Mouse (Mus musculus) liver, embryonic 15.5 days (tissue): ENCODE measurements around the gene Rftn1. TPM values are rescaled to one million over a fixed set of nuclear protein-coding genes. Genes with fewer than 3 reads are reported as not detected.

Source experiments
- ATAC-seq: fragments of 200-750 bp; cut with Nextera tagmentation; 2 replicates; pipeline ENCODE4 v1.8.0; 2017; ENCODE audit warnings: moderate number of reproducible peaks, mild to moderate bottlenecking, moderate library complexity; ENCODE audit not compliant: insufficient read depth
- H3K27ac ChIP-seq: fragments of 300-500 bp; sonication (generic); replicated peaks from 2 replicates; pipeline ENCODE4 v1.5.1; 2015; ENCODE audit warnings: mild to moderate bottlenecking, inconsistent platforms
- H3K27me3 ChIP-seq: fragments of 300-500 bp; sonication (generic); 2 replicates; pipeline ENCODE4 v1.6.1; 2015; ENCODE audit warnings: mild to moderate bottlenecking, inconsistent platforms
- H3K36me3 ChIP-seq: fragments of 300-500 bp; sonication (generic); replicated peaks from 2 replicates; pipeline ENCODE4 v1.6.1; 2015; ENCODE audit warnings: moderate library complexity, mild to moderate bottlenecking, inconsistent platforms
- H3K4me1 ChIP-seq: fragments of 300-500 bp; sonication (generic); replicated peaks from 2 replicates; pipeline ENCODE4 v1.6.1; 2015; ENCODE audit warnings: inconsistent platforms
- H3K4me2 ChIP-seq: fragments of 300-500 bp; sonication (generic); 2 replicates; pipeline ENCODE4 v1.6.1; 2015; ENCODE audit warnings: moderate library complexity, mild to moderate bottlenecking, inconsistent platforms
- H3K4me3 ChIP-seq: fragments of 300-500 bp; sonication (generic); replicated peaks from 2 replicates; pipeline ENCODE4 v1.5.1; 2015; ENCODE audit warnings: mild to moderate bottlenecking, inconsistent platforms
- H3K9ac ChIP-seq: fragments of 300-500 bp; sonication (generic); 2 replicates; pipeline ENCODE4 v1.6.1; 2015; ENCODE audit warnings: moderate library complexity, mild to moderate bottlenecking, inconsistent platforms
- H3K9me3 ChIP-seq: fragments of 300-500 bp; sonication (generic); replicated peaks from 2 replicates; pipeline ENCODE4 v1.6.1; 2016; ENCODE audit warnings: inconsistent platforms
- WGBS: fragments of 180-500 bp; shearing (Covaris S2); methylation state at CpG from one replicate; pipeline ENCODE4 v1.1.7; 2015; ENCODE audit warnings: mixed read lengths; ENCODE audit not compliant: insufficient replicate concordance; 5-methylcytosine and 5-hydroxymethylcytosine counted together
- polyA plus RNA-seq: library from polyadenylated mRNA; unstranded; fragments of >200 nt; fragmentation: Nextera tagmentation; extraction: Ambion mirVana; gene quantifications from 2 replicates; pipeline ENCODE4 v1.2.1, GENCODE M21; 2015

Rftn1 gene
- polyA plus RNA-seq, 1 experiment from 2014 or later, result 3.9 TPM

DNA sequence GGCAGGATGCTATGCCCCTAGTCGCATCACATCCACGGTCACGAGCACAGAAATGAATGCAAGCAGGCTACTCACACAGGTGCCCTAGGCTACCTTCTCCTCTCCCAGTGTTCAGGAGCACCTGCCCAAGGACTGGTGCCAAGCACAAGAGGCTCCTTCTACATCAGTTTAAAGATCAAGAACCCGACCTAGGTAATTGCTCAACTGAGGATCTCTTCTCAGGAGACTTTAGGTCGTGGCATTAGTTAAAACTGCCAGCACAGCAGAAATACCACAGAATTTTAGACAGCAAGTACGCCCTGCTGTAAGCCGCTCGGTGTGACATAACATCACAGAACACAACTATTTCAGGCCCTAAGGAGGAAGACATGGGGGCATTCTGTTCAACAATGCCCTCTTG lies 100.7 kb downstream of the Rftn1 start:
- H3K4me1 ChIP-seq, result no peaks in the 10 kb centered on the region
- H3K27ac ChIP-seq, result no peak overlapping the region
- H3K4me3 ChIP-seq, result no peak overlapping the region
- no peak overlapping the region for H3K9ac ChIP-seq
- H3K27me3 ChIP-seq, result no peaks in the 10 kb centered on the region
- H3K9me3 ChIP-seq, result no peaks in the 10 kb centered on the region
- no peak overlapping the region for H3K4me2 ChIP-seq
- 73% methylated on average over 8 of the region's 8 CpGs for WGBS
- no peak for ATAC-seq
- H3K36me3 ChIP-seq, result no peaks in the 10 kb centered on the region

DNA sequence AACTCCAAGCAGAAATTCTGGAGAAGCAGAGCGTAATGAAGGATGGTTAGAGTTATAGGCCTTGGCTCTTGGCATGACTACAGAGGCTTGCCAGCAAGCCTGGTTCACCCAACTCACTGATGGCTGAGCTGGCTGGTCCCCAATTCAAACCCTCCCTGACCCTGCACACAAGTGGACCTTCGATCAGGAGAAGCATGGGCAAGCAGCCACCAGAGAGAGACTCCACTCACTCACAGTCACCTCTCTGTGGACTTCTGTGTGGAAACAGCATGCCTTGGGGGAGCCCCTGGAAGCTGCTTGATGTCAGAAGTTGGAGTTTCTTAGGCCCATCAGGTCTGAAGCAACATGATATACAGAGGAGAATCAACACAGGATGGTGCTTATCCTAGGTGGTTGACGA lies 102.4 kb downstream of the Rftn1 start:
- H3K9me3 ChIP-seq, result no peaks in the 10 kb centered on the region
- no peak overlapping the region for H3K9ac ChIP-seq
- WGBS, result 74% methylated on average over 3 of the region's 3 CpGs
- no peaks in the 10 kb centered on the region for H3K4me1 ChIP-seq
- H3K27ac ChIP-seq, result no peak overlapping the region
- H3K36me3 ChIP-seq, result no peaks in the 10 kb centered on the region
- no peak overlapping the region for H3K4me3 ChIP-seq
- H3K4me2 ChIP-seq, result no peak overlapping the region
- no peak for ATAC-seq
- no peaks in the 10 kb centered on the region for H3K27me3 ChIP-seq

DNA sequence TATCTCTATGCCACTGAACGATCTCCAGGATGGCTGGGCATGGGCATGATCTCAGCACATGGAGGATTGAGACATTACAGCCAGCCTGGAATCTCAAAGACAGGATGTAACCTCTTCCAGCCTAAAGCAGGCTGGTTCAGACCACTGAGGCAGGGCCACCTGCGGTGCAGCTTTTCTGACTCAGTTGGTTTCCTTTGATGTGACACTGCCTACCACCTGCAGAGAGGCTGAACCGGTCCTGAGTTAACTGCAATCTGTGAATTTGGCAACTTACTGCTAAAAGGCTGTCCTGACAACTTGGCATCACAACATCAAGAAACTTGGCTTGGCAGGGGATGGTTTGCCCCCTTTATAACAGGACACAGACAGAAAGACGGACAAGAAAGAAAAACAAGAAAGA lies 103.6 kb downstream of the Rftn1 start:
- WGBS, result 58% methylated on average over 4 of the region's 4 CpGs
- no peaks in the 10 kb centered on the region for H3K27me3 ChIP-seq
- H3K36me3 ChIP-seq, result no peaks in the 10 kb centered on the region
- no peaks in the 10 kb centered on the region for H3K9me3 ChIP-seq
- no peaks in the 10 kb centered on the region for H3K4me1 ChIP-seq
- H3K27ac ChIP-seq, result no peak overlapping the region
- H3K4me3 ChIP-seq, result no peak overlapping the region
- H3K9ac ChIP-seq, result no peak overlapping the region
- no peak for ATAC-seq
- no peak overlapping the region for H3K4me2 ChIP-seq

DNA sequence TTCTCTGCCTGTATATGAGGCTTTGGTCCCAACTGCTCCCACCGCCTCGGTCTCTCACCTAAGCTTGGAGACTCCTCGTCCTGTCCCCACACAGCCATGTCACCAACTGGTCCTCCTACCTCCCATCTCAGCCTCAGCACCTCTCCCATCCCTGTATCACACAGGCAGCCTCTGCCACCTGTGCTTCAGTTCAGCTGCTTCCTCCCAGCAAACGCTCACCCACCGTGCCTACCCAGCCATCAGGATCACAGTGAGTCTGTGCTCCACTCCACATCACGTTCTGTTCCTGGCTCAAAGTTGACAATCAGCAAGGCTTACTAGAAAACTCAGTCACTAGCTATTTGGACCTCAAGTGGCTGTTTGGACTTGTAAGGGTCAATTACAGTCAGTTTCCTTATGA lies 105.8 kb downstream of the Rftn1 start:
- 71% methylated on average over 6 of the region's 6 CpGs for WGBS
- H3K27ac ChIP-seq, result no peak overlapping the region
- no peak for ATAC-seq

DNA sequence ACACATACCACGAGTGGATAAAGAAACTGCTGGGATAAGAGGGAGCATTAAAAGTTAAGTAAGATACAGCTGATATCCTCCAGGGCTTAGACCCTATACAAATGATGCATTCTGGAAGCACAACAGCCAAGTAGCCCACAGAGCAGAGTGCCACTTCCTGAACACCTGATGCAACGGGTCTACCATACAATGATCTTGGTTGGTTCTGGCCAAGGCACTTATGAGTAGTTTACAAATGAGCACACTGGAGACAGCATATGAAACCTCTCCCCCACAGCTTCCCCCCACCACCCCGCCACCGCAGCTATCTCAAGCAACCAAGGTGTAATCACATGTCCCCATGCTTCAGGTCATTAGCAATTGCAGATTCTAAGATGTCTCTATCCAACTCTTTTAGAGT lies 106.5 kb downstream of the Rftn1 start:
- no peak overlapping the region for H3K4me2 ChIP-seq
- no peaks in the 10 kb centered on the region for H3K36me3 ChIP-seq
- ATAC-seq, result no peak
- no peaks in the 10 kb centered on the region for H3K9me3 ChIP-seq
- H3K27ac ChIP-seq, result no peak overlapping the region
- no peak overlapping the region for H3K4me3 ChIP-seq
- no peaks in the 10 kb centered on the region for H3K27me3 ChIP-seq
- no peak overlapping the region for H3K9ac ChIP-seq
- no peaks in the 10 kb centered on the region for H3K4me1 ChIP-seq
- WGBS, result 61% methylated on average over 4 of the region's 4 CpGs

More for the DNA sequence above, 105.8 kb downstream of the Rftn1 start:
- Histone ChIP-seq H3K4me1 (no peaks in the 10 kb centered on the region), H3K9ac (no peak overlapping the region), H3K4me2 (no peak overlapping the region), H3K27me3 (no peaks in the 10 kb centered on the region), H3K36me3 (no peaks in the 10 kb centered on the region), H3K4me3 (no peak overlapping the region), H3K9me3 (no peaks in the 10 kb centered on the region)

DNA sequence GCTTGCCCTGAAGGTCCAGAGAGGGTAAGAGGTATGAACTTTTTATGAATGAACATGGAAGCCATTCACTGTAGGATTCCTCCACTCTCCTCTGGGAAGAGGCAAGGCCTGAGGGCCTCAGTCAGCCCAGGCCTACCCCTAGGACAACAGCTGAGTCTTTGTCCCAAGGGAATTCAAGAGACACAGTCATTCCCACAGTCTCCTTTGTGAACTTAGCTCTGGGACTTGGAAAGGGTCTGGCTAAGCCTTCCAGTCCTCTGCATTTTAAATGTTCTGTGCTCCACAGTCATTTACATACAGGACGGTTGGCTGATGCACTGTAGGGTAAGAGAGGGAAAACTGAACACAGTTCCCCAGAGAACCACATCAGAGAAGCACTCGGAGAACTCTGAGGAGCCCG lies 107.5 kb downstream of the Rftn1 start:
- no peak overlapping the region for H3K9ac ChIP-seq
- no peaks in the 10 kb centered on the region for H3K36me3 ChIP-seq
- H3K4me3 ChIP-seq, result no peak overlapping the region
- H3K27ac ChIP-seq, result no peak overlapping the region
- H3K27me3 ChIP-seq, result no peaks in the 10 kb centered on the region
- WGBS, result 74% methylated on average over 3 of the region's 3 CpGs
- H3K4me1 ChIP-seq, result no peaks in the 10 kb centered on the region
- H3K9me3 ChIP-seq, result no peaks in the 10 kb centered on the region
- H3K4me2 ChIP-seq, result no peak overlapping the region
- ATAC-seq, result no peak

DNA sequence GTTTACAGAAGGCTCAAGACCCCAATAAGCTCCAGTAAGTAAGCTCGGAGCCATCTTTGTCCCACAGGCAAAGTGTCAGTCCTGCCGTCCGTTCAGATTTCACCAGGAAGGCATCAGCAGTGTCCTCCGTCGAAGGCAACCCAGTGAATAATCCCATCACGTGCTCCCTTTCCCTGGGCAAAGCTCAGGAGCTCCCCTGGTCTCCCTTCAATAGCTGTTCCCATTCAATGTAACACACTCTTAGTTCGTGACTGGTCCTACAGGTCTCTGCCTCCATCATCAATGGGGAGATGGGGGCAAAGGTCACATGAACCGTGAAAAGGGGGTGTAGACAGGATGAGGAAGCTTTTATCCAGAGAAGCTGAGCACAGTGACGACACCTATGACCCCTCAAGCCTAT lies 108.8 kb downstream of the Rftn1 start:
- H3K9ac ChIP-seq, result no peak overlapping the region
- 73% methylated on average over 9 of the region's 9 CpGs for WGBS
- no peaks in the 10 kb centered on the region for H3K36me3 ChIP-seq
- no peak overlapping the region for H3K4me3 ChIP-seq
- H3K27ac ChIP-seq, result no peak overlapping the region
- no peaks in the 10 kb centered on the region for H3K9me3 ChIP-seq
- H3K4me2 ChIP-seq, result no peak overlapping the region
- ATAC-seq, result no peak
- no peaks in the 10 kb centered on the region for H3K4me1 ChIP-seq
- H3K27me3 ChIP-seq, result no peaks in the 10 kb centered on the region

DNA sequence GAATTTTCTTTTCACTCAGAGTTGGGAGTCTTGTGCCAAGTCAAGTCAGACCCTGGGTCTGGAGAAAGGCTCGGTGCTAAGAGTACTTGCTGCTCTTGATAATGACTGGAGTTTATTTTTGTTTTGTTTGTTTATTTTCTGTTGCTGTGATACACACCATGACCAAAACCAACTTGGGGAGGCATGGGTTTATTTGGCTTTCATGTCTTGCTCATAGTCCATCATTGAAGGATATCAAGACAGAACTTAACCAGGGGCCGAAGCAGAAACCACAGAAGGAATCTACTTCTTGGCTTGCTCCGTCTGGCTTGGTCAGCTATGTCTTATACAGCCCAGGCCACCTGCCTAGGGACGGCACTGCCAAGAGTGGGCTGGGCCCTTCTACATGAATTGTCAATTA lies 109.5 kb downstream of the Rftn1 start:
- H3K9me3 ChIP-seq, result no peaks in the 10 kb centered on the region
- no peaks in the 10 kb centered on the region for H3K4me1 ChIP-seq
- H3K4me3 ChIP-seq, result no peak overlapping the region
- no peak for ATAC-seq
- no peak overlapping the region for H3K9ac ChIP-seq
- H3K36me3 ChIP-seq, result no peaks in the 10 kb centered on the region
- no peak overlapping the region for H3K4me2 ChIP-seq
- 66% methylated on average over 4 of the region's 4 CpGs for WGBS
- no peak overlapping the region for H3K27ac ChIP-seq
- no peaks in the 10 kb centered on the region for H3K27me3 ChIP-seq

DNA sequence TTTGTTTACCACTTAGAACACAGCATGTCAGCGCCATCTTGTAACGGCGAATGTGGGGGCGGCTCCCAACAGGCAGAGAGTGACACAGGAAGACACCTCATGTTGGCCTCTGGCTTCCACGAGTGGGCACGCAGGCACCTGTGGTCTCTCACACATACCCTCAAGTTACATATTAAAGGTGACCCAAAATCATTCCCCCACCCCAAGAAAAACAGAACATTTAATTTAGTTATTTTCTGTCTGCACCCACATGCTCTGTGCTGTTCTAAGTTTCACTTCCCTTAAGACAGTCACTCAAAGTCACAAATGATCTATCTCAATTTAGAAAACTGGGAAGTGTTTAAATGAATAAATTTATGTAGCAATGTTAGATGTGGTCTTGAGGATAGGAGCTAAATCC lies 111.7 kb downstream of the Rftn1 start:
- H3K4me2 ChIP-seq, result no peak overlapping the region
- no peak overlapping the region for H3K9ac ChIP-seq
- no peak for ATAC-seq
- no peaks in the 10 kb centered on the region for H3K4me1 ChIP-seq
- no peak overlapping the region for H3K27ac ChIP-seq
- no peak overlapping the region for H3K4me3 ChIP-seq
- H3K9me3 ChIP-seq, result no peaks in the 10 kb centered on the region
- no peaks in the 10 kb centered on the region for H3K27me3 ChIP-seq
- H3K36me3 ChIP-seq, result no peaks in the 10 kb centered on the region
- 83% methylated on average over 6 of the region's 6 CpGs for WGBS

DNA sequence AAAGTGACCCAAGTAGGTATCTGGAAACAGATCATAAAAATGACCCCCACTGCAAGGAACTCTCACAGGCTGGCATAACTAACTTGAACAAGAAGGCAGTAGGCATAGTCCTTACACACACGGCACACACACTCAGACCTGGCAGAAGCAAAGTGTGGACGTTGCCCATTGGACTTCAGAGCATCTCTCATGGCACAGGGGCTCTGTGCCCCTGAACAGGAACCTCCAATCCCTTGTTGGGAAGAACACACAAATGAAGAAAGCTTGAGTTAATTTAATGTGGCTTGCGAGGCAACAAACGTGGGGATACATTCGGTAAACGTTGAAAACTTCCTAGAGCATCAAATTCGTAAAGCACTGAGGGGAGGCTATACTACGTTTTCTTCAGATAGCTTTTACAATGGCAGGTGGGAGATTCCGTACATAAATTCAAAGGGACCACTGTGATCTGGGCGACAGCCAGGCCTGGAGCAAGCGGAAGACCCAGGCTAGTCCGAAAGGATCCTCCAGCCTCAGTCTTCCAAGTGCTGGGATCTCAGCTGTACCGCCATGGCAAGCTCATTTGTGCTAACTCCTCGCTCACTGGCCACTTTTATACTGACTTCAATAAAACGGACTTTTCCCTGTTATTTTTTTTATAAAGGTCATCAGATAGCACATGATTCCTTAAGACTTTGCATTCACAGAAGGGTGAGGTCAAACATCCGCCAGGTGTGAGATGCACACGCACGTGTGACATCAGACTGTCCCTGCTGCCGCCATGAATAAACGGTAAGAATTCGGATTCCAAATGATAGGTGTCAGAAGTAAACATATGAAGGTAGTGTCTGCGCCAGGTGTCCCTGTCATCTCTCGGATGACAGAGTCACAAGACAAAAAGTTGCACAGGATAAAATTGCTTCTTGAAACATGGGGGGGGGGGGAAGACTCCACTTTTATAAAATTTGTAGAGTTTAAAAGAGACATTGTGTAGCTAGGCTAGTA lies 117.2 kb downstream of the Rftn1 start:
- no peak for ATAC-seq
- Histone ChIP-seq H3K4me3 (no peak overlapping the region), H3K4me1 (peaks cover 36% of the 10 kb centered on the region), H3K4me2 (no peak overlapping the region), H3K27me3 (no peaks in the 10 kb centered on the region), H3K9me3 (no peaks in the 10 kb centered on the region), H3K9ac (no peak overlapping the region), H3K27ac (no peak overlapping the region), H3K36me3 (no peaks in the 10 kb centered on the region)
- 86% methylated on average over 23 of the region's 23 CpGs for WGBS

DNA sequence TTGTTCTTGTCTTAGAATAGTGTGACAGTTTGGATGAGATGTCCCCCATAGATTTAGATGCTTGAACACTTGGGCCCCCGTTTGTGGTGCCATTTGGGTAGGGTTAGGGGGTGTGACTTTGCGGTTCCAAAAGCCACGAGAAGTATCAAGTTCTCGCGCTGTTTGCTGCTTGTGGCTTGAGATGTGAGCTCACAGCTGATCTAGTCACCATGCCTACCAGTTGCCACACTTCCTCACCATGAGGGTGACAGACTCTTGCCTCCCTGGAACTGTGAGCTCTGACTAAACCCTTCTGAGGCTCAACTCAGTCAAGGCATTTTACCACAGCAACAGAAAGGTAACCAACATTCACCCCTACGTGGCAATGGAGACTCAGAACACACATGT lies 118.9 kb downstream of the Rftn1 start:
- Histone ChIP-seq H3K9me3 (no peaks in the 10 kb centered on the region), H3K36me3 (no peaks in the 10 kb centered on the region), H3K4me2 (peak overlapping the region; percentile 54; the same call in 1 of the 2 replicates), H3K4me1 (peaks cover 39% of the 10 kb centered on the region), H3K4me3 (no peak overlapping the region), H3K9ac (no peak overlapping the region), H3K27ac (peak overlapping the region; percentile 89), H3K27me3 (no peaks in the 10 kb centered on the region)
- peak; percentile 50 for ATAC-seq
- 15% methylated on average over 6 of the region's 6 CpGs for WGBS
